Mouse (Mus musculus) adrenal gland (tissue): Measurements from ENCODE around the gene Dusp2.

Experiments
- intact Hi-C: fragments of 180-260 bp; cut with DNase I; formaldehyde crosslinking; loops from one replicate; pipeline ENCODE4 v1.15.1; 2025

Dusp2 gene

DNA sequence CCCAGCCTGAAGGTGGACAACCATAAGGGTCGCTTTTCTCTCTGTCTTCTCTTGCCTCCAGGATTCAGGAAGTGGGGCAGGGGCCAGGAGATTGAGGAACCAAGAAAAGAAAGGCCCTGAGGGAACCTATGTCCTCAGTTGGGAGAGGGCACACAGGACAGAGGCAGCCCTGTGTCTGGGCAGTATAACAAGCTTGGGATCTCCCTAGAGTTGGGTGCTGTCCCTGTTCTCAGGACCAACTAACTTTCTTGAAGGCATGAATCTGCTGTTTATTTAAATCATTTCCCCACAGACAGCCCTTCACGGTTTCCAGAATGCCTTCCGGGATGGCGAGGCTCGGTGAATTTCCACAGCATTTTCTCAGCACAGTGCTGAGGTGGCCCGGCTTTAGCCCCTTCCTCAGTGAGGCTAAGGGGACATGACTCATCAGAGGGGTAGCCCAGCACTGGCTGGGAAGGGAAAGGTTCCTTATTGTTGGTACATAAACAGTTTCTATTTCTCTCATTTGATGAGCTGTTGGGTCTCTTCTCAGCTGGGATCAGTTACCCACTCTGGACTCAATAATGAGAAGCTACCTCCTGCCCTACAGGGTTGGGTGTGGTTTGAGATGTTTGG is 13.2 kb upstream of the Dusp2 start:
- intact Hi-C loops: no loop called here

DNA sequence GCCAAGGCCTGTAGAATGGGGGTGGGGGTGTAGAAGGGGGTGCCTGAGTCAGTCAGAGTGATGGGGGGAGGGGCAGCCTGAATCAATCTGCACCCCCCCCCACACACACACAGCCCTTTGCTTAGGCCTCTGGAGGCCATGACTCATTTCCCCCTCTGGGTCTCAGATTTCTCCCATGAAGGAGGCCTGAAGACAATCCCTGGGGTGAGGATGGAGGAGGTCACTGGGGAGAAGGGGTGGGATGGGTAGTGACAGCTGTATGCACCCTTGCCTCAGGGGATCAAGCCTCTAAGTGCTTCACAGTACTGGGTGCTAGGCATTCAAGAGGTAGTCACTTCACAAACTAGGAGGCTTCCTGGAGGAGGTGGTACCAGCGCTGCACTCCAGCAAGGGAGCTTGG is 12.3 kb upstream of the Dusp2 start:
- intact Hi-C loops: no loop called here

DNA sequence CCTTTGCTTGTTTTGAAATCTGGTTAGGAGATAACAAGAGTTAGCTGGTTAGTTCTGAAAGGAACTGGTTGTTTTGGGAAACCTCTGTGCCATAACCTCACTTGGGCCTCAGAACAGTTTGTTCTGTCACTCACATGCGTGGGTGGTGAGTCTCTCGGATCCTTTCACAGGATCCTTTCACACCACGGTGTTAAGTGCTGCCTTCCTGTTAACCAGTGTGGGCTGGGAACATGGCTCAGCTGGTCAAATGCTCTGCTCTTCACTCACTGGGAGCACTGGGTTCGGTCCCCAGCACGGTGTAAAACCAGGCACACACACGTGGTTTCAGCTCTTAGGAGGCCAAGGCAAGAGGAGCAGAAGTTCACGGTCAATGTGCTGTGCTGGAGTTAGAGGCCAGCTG is 11.5 kb upstream of the Dusp2 start:
- intact Hi-C loops: no loop called here

GRCm38 (mm10) chr2:127328090-127328851 is 7.7 kb upstream of the Dusp2 start:
- intact Hi-C loops: no loop called here

- intact Hi-C loops: no loop called here
Observed at GRCm38 (mm10) chr2:127332807-127333570, 3.0 kb upstream of the Dusp2 start.

GRCm38 (mm10) chr2:127333945-127334603 is 1.9 kb upstream of the Dusp2 start:
- intact Hi-C loops: no loop called here

DNA sequence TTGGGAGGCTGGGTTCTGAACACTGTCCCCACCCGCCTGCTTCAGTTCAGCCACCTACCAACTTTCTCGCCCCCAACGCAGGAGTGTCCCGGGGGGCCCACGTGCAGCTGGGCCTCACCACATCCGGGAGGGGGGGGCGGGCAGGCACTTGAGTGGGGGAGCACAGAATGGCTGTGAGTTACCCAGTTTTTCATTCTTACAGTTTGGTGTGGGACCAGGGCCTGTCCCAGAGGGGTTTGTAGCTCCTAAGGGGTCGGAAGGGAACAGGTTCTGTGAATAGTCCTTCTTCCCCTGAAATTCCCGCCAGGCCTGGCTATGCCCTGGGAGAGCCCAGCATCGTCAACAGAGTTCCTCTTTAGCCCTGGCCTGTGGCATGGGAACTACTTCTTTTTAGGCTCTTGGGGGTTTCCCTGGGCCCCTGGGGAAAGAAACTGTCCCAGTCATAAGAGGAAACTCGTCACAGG is 849 bp upstream of the Dusp2 start:
- intact Hi-C loops: no loop called here

DNA sequence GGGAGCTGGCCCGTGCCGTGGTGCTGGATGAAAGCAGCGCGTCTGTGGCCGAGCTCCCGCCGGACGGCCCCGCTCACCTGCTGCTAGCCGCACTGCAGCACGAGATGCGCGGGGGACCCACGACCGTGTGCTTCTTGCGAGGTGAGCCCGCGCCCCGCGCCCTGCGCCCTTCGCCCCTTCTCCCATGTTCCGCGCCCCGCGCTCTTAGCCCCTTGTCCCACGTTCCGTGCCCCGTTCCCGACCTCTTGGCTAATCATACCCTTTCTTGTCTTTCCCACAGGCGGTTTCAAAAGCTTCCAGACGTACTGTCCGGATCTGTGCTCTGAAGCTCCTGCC is 506 bp downstream of the Dusp2 start:
- intact Hi-C loops: no loop called here

DNA sequence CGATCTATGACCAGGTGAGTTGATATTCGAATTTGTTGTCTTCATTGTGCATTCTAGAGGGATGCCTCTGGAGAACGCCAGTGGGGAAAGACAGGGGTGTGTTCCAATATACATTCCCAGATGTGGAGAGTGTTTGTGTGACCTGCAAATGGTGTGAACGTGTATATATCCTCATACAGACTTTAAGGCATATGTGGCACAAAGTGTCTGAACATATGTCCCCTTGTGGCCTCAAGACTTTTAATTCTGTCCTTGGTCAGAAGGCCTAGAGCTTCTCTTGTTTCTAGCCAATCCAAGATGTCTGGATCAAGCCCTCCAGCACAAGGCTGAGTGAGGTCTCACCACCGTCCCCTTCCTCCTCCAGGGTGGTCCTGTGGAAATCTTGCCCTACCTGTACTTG is 926 bp downstream of the Dusp2 start:
- intact Hi-C loops: no loop called here

GRCm38 (mm10) chr2:127337531-127337930 is 1.6 kb downstream of the Dusp2 start:
- intact Hi-C loops: no loop called here

DNA sequence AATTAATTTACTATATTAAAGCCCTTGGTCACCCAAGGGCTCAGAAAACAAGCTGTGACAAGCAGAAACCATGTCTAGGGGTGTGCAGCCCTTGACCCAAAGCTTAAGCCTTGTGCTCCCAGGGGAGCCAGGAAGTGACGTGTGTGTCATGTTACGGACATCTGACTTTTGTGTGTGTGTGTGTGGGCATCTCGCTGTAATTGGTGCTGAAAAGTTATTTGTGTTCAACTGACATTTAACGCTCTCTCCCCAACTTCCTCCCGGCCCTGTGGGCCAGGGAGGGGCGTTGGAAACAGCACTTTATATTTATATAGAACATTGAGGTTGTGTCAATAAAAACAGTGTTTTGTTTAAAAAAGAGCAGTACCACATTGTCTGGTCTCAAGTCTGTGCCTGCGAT is 2.1 kb downstream of the Dusp2 start:
- intact Hi-C loops: no loop called here

DNA sequence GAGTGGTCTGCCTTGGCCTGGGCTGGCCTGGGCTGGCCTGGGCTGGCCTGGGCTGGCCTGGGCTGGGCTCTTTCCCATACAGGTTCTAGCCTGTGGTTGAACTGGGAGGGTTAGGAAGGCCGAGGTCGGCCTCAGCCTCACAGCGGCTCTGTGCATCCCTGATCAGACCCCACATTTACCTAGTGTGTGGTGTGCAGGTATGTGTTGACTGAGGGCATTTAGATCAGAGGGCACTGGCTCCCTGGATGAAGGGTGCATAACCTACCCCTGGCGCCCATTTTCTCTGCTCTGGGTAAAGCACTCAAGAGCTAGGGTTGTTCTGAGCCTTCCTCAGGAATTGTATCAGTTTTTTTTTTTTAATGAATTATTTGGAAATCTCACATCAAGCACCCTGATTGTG is 2.5 kb downstream of the Dusp2 start, which contains the start of gene Astl:
TSS of gene Astl (plus strand) at position 224 of the 400 bp plus-strand sequence.
- intact Hi-C loops: no loop called here

DNA sequence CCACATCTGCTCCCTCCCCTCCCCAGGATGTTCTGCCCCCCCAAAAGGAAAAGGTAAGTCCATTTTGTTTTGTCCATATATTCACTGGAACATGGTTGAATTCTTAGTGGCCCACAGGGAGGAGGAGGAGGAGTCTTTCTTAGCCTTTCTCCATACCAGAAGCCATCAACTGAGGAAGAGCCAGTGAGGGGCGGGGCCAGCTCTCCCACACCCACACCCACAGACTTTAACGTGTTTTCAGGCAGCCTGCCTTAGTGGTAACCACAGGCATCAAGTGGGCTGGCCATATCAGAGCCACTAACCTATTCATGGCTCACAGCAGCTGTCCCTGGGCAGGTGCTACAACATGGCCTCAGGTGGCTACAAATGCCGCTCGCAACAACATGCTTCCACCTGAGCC is 2.9 kb downstream of the Dusp2 start:
- intact Hi-C loops: no loop called here

DNA sequence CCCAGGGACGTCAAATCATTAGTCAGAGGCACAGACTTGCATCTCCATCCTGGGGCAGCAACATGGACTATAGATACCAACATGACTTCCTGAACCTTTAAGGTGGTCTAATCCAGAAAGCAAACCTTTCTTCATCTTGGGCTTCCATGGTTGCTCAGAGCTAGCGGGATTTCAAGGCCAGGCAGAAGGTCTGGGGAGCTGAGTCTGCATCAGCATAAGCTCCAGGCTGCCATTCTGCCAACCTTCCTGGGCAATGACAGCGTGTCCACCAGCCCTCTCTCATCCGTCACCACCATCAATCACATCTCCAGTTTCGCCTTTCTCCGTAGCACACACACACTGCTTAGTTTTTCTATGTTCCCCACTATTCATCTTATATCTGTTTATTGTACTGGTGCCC is 3.3 kb downstream of the Dusp2 start:
- intact Hi-C loops: no loop called here

DNA sequence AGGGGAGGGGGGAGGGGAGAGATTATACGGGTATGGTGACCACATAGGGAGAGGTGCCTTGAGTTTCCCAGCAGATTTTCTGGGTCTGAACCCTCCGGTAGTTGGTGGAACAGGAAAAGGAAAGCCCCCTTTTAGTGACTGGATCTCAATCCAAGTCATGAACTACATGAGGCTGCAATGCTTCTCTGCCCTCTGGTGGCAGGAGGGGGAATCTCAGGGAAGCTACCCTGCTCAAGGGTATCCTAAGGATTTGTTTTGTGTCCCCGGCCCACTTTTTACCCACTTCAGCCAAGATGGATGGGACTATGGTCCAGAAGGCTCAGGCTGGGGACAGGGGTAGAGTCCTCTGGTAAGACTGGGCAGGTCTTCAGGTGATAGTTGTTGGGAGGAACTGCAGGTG is 5.2 kb downstream of the Dusp2 start:
- intact Hi-C loops: loop anchor here (2.0 to 5.0 kb wide), 2 partner anchors 34 to 89 kb away; no protein-coding TSS in a partner anchor

- intact Hi-C loops: no loop called here
Observed at GRCm38 (mm10) chr2:127346334-127346733, 10.4 kb downstream of the Dusp2 start.

DNA sequence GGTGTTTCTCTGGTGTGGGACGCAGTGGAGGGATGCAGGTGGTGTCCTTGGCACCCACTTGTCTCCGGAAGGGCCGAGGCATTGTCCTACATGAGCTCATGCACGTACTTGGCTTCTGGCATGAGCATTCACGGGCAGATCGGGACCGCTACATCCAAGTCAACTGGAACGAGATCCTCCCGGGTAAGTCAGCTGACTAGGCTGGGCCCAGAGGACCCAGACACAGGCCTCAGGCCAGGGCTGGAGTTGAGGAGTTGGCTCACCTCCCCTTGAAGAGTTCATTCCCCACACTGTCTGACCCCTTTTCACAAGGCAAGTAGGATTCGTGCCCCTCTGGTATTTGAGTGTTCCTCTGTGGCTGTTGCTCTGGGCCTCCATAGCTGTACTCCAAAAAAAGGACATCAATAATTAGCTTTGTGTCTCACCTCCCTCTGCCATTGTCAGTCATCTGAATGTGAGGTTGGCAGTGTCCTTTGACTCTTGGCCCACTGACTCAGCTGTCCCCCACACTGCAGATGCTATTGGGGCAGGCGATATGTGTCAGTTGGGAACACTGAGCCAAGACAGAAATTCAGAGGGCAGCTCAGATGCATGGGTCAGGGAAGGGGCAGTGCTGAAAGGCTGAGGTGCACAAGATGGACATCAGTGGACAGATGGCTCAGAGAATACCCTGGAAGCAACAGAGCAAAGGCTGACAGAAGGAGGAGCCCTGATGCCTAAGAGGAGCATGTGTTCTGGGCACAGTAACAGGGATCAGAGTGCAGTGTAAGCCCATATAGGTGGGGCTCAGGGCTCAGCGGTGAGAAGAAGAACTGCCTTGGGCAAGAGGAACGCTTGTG is 11.4 kb downstream of the Dusp2 start:
- intact Hi-C loops: no loop called here

DNA sequence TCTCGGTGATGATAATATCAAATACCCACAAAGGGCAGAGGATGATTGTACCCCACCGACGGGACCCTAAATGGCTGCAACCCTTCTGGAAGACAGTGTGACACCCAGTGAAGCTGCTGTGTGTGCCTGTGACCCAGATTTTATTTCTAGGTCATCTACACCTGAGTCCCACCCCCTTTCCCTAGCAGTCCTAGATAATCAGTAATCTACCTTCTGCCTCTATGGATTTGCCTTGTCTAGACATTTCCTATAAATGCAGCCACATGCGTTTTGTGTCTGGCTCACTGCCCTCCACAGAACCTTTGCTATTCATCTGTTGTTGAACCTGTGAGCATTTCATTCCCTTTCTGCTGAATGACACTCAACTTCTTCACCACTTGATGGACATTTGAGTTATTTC is 17.9 kb downstream of the Dusp2 start:
- intact Hi-C loops: no loop called here

DNA sequence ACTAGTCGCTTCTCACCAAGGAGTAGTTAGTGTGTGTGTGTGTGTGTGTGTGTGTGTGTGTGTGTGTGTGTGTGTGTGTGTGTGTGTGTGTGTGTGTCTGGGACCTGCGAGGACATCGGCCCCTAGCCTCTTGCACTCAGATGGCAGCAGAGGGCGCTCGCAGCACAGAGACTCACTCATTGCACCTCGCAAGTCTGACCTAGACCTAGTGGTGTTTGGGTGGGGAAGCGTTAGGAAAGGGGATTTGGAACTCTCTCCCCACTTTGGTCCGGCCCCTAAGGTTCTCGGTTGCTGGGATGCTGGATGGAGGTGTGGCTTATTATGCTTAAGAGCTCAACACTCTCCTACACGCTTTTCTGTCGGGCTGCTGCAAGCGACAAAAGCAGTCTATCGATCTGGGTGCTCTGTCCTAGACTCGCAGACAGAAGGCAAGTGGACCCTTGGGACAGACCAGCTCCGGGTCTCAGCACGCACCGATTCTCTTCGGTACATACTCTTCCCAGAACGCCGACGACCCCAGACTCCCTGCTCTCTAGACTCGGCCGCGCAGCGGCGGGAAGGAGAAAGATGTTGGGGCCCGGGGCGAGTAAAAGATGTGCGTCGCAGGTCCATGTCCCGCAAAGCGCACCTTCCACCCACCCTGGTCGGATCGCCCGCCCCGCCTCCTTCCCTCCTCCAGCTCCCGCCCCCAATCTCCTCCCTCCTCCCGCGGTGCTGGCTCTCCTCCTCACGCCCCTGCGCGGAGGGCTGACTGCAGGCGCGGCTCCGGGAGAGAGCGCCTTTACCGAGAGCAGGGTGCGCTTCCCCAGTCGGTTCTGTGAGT is 26.7 kb downstream of the Dusp2 start, which contains the start of gene Adra2b:
TSS of gene Adra2b (plus strand) at position 750 of the 823 bp plus-strand sequence.
- intact Hi-C loops: loop anchor here (1.0 to 10.0 kb wide), 2 partner anchors 68 to 192 kb away; no protein-coding TSS in a partner anchor

DNA sequence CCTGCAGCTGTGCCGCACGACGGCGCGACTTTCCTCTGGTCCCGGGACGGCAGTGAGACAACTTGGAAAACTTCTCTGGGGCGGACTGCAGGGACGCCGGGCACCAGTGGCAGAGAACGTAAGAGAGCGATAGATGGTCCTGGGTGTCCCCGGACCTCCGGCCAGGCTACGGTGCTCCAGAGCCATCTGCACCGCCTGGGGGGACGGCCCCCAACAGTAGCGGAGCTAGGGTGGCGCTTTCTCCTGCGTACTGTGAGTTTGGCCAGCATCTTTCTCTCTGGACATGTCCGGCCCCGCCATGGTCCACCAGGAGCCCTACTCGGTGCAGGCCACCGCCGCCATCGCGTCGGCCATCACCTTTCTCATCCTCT is 27.3 kb downstream of the Dusp2 start:
- intact Hi-C loops: loop anchor here (10.0 kb wide), 1 partner anchor 192 kb away; no protein-coding TSS in a partner anchor
